Mouse (Mus musculus): Measurements from ENCODE around the gene Dmd. TPM values are rescaled to one million over a fixed set of nuclear protein-coding genes. Genes with fewer than 3 reads are reported as not detected.

Gene Dmd
- total and polyA plus RNA-seq, 3 experiments, result not detected

- no peak overlapping the region for H3K27ac ChIP-seq (ENCODE audit: control insufficient read depth, low read depth, low read length)
- H3K4me3 ChIP-seq (ENCODE audit: control insufficient read depth in 1 of 2, insufficient read depth in 1 of 2, low read depth in 2 of 2, low read length in 2 of 2), result no peak overlapping the region
- no peaks in the 10 kb centered on the region for H3K27me3 ChIP-seq (ENCODE audit: control insufficient read depth in 1 of 2, insufficient read depth in 2 of 2, low read length in 2 of 2)
- TF ChIP-seq GABPA (IDR thresholded peaks at IDR 0.05; ENCODE audit: low read depth, low read length), result no peak
- TF ChIP-seq ELF1 (IDR thresholded peaks at IDR 0.05; ENCODE audit: low read depth, low read length), result no peak
- no peak for TF ChIP-seq ZMIZ1 (IDR thresholded peaks at IDR 0.05; ENCODE audit: low read depth, low read length)
- TF ChIP-seq MXI1 (IDR thresholded peaks at IDR 0.05; ENCODE audit: low read depth, low read length), result no peak
- no peak for DNase-seq (ENCODE audit: low read depth, low spot score)
- no peaks in the 10 kb centered on the region for H3K79me2 ChIP-seq (ENCODE audit: control insufficient read depth, insufficient read depth, low read length, poor library complexity)
- no peaks in the 10 kb centered on the region for H3K36me3 ChIP-seq (ENCODE audit: control insufficient read depth in 1 of 2, insufficient read depth in 2 of 2, low read length in 2 of 2)
- no peak overlapping the region for H3K9ac ChIP-seq (ENCODE audit: control insufficient read depth, low read depth, low read length, poor library complexity, severe bottlenecking)
- no peaks in the 10 kb centered on the region for H3K4me1 ChIP-seq (ENCODE audit: control insufficient read depth in 1 of 2, insufficient read depth in 2 of 2, low read length in 2 of 2)
- H3K9me3 ChIP-seq (replicated peaks; ENCODE audit: insufficient read depth, low read length), result no peaks in the 10 kb centered on the region
Observed at GRCm38 (mm10) chrX:85049593-85049992, 2100.9 kb downstream of the Dmd start.

DNA sequence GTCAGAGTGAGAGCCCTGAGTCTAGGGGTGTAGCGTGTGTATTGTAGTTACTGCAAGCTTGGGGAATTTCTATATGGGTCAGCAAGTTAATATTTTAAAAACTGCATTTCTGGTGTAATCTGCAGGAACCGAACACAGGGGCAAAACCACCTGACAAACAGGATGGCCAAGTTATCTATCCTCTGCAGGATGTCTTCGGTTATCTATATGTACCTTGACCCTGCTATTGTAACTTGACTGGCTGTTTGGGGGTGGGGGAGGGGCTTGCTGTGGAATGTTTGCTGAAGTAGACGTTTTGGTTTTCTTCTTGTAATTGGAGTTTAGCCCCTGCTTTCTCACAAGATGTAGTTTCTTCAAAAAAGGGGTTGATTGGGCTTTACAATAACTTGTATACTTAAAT is 2124.9 kb downstream of the Dmd start:
- no peak overlapping the region for H3K4me3 ChIP-seq (ENCODE audit: control insufficient read depth in 1 of 2, insufficient read depth in 1 of 2, low read depth in 2 of 2, low read length in 2 of 2)
- no peak for DNase-seq (ENCODE audit: low read depth, low spot score)

DNA sequence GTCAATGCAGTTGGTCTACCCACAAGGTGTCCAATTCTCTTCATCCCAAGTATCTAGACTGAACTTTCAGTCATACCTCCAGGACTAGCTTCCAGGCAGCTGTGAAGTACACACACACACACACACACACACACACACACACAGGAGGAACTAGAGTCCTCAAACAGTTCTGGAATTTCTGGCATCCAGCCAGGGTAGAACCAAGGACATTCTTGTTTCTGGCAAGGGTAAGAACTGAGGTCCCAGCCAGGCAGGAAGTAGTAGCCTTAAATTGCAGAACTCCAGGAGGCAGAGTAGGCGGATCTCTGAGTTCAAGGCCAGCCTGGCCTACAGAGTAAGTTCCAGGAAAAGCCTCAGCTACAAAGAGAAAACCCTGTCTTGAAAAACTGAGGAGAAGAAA is 2128.2 kb downstream of the Dmd start:
- H3K4me3 ChIP-seq (ENCODE audit: control insufficient read depth in 1 of 2, insufficient read depth in 1 of 2, low read depth in 2 of 2, low read length in 2 of 2), result no peak overlapping the region
- H3K4me1 ChIP-seq (ENCODE audit: control insufficient read depth in 1 of 2, insufficient read depth in 2 of 2, low read length in 2 of 2), result no peaks in the 10 kb centered on the region
- no peak for DNase-seq (ENCODE audit: low read depth, low spot score)
- no peaks in the 10 kb centered on the region for H3K36me3 ChIP-seq (ENCODE audit: control insufficient read depth in 1 of 2, insufficient read depth in 2 of 2, low read length in 2 of 2)
- TF ChIP-seq KAT2A (conservative IDR thresholded peaks at IDR 0.05; ENCODE audit: low read depth, low read length) (no peak), RCOR1 (IDR thresholded peaks at IDR 0.05; ENCODE audit: low read depth, low read length) (no peak), SIN3A (IDR thresholded peaks at IDR 0.05; ENCODE audit: low read length) (no peak), MAX (IDR thresholded peaks at IDR 0.05; ENCODE audit: low read length) (no peak), MXI1 (IDR thresholded peaks at IDR 0.05; ENCODE audit: low read depth, low read length) (no peak), USF1 (IDR thresholded peaks at IDR 0.05; ENCODE audit: low read depth, low read length) (no peak), NRF1 (IDR thresholded peaks at IDR 0.05; ENCODE audit: insufficient read depth, low read depth, low read length, poor library complexity, severe bottlenecking) (no peak), POLR2AphosphoS5 (IDR thresholded peaks at IDR 0.05; ENCODE audit: borderline replicate concordance, low read depth, low read length) (no peak), TBP (IDR thresholded peaks at IDR 0.05; ENCODE audit: low read depth, low read length) (no peak), BHLHE40 (IDR thresholded peaks at IDR 0.05; ENCODE audit: borderline replicate concordance, low read depth, low read length) (no peak), ZMIZ1 (IDR thresholded peaks at IDR 0.05; ENCODE audit: low read depth, low read length) (no peak), SMC3 (IDR thresholded peaks at IDR 0.05; ENCODE audit: low read depth, low read length) (no peak)
- H3K9ac ChIP-seq (ENCODE audit: control insufficient read depth, low read depth, low read length, poor library complexity, severe bottlenecking), result no peak overlapping the region
- no peaks in the 10 kb centered on the region for H3K27me3 ChIP-seq (ENCODE audit: control insufficient read depth in 1 of 2, insufficient read depth in 2 of 2, low read length in 2 of 2)
- no peaks in the 10 kb centered on the region for H3K9me3 ChIP-seq (replicated peaks; ENCODE audit: insufficient read depth, low read length)
- H3K27ac ChIP-seq (ENCODE audit: control insufficient read depth, low read depth, low read length), result no peak overlapping the region
- no peaks in the 10 kb centered on the region for H3K79me2 ChIP-seq (ENCODE audit: control insufficient read depth, insufficient read depth, low read length, poor library complexity)

More for the DNA sequence above, 2124.9 kb downstream of the Dmd start:
- H3K79me2 ChIP-seq (ENCODE audit: control insufficient read depth, insufficient read depth, low read length, poor library complexity), result no peaks in the 10 kb centered on the region
- H3K9ac ChIP-seq (ENCODE audit: control insufficient read depth, low read depth, low read length, poor library complexity, severe bottlenecking), result no peak overlapping the region
- H3K4me1 ChIP-seq (ENCODE audit: control insufficient read depth in 1 of 2, insufficient read depth in 2 of 2, low read length in 2 of 2), result no peaks in the 10 kb centered on the region
- no peaks in the 10 kb centered on the region for H3K9me3 ChIP-seq (replicated peaks; ENCODE audit: insufficient read depth, low read length)
- no peak overlapping the region for H3K27ac ChIP-seq (ENCODE audit: control insufficient read depth, low read depth, low read length)
- no peak for TF ChIP-seq POLR2AphosphoS5 (IDR thresholded peaks at IDR 0.05; ENCODE audit: borderline replicate concordance, low read depth, low read length)
- no peak for TF ChIP-seq RCOR1 (IDR thresholded peaks at IDR 0.05; ENCODE audit: low read depth, low read length)
- no peak for TF ChIP-seq MXI1 (IDR thresholded peaks at IDR 0.05; ENCODE audit: low read depth, low read length)
- no peak for TF ChIP-seq UBTF (IDR thresholded peaks at IDR 0.05; ENCODE audit: borderline replicate concordance, insufficient read depth, low read depth, low read length)
- no peak for TF ChIP-seq ETS1 (IDR thresholded peaks at IDR 0.05; ENCODE audit: low read depth, low read length)
- no peak for TF ChIP-seq ZNF384 (IDR thresholded peaks at IDR 0.05; ENCODE audit: low read depth, low read length)
- no peak for TF ChIP-seq SIN3A (IDR thresholded peaks at IDR 0.05; ENCODE audit: low read length)
- no peak for TF ChIP-seq MAX (IDR thresholded peaks at IDR 0.05; ENCODE audit: low read length)
- TF ChIP-seq MYB (IDR thresholded peaks at IDR 0.05; ENCODE audit: low read depth, low read length), result no peak
- no peak for TF ChIP-seq NRF1 (IDR thresholded peaks at IDR 0.05; ENCODE audit: insufficient read depth, low read depth, low read length, poor library complexity, severe bottlenecking)
- TF ChIP-seq MAZ (IDR thresholded peaks at IDR 0.05; ENCODE audit: low read depth, low read length), result no peak
- TF ChIP-seq JUND (IDR thresholded peaks at IDR 0.05; ENCODE audit: low read depth, low read length), result no peak
- no peak for TF ChIP-seq MYC (IDR thresholded peaks at IDR 0.05; ENCODE audit: low read depth, low read length)
- TF ChIP-seq GABPA (IDR thresholded peaks at IDR 0.05; ENCODE audit: low read depth, low read length), result no peak
- TF ChIP-seq TAL1 (IDR thresholded peaks at IDR 0.05; ENCODE audit: low read length), result no peak
- TF ChIP-seq GATA1 (IDR thresholded peaks at IDR 0.05; ENCODE audit: low read depth, low read length), result no peak
- TF ChIP-seq TBP (IDR thresholded peaks at IDR 0.05; ENCODE audit: low read depth, low read length), result no peak
- TF ChIP-seq BHLHE40 (IDR thresholded peaks at IDR 0.05; ENCODE audit: borderline replicate concordance, low read depth, low read length), result no peak
- no peak for TF ChIP-seq ELF1 (IDR thresholded peaks at IDR 0.05; ENCODE audit: low read depth, low read length)
- TF ChIP-seq CTCF (IDR thresholded peaks at IDR 0.05 in 2 of 3, conservative IDR thresholded peaks at IDR 0.05 in 1 of 3; ENCODE audit: control insufficient read depth in 1 of 3, insufficient read depth in 1 of 3, low read depth in 2 of 3, low read length in 3 of 3, poor library complexity in 1 of 3, severe bottlenecking in 1 of 3), result no peak
- no peaks in the 10 kb centered on the region for H3K27me3 ChIP-seq (ENCODE audit: control insufficient read depth in 1 of 2, insufficient read depth in 2 of 2, low read length in 2 of 2)
- no peaks in the 10 kb centered on the region for H3K36me3 ChIP-seq (ENCODE audit: control insufficient read depth in 1 of 2, insufficient read depth in 2 of 2, low read length in 2 of 2)
